Mouse (Mus musculus): Measurements from ENCODE around the gene Gnb1l.

GRCm38 (mm10) chr16:18577071-18577470 is 78.6 kb downstream of the Gnb1l start:
- TF ChIP-seq CTCF (IDR thresholded peaks at IDR 0.05; ENCODE audit: low read depth) (no peak), EP300 (IDR thresholded peaks at IDR 0.05; ENCODE audit: low read depth) (no peak)

All from heart, postnatal 0 days (tissue).